ENCODE assay signal across 13 mouse cellular contexts in genomic region chr6:120082951-120083411, GRCm38 (mm10). TPM values are rescaled to one million over a fixed set of nuclear protein-coding genes. Genes with fewer than 3 reads are reported as not detected.
DNase-seq lines count a peak whose midpoint lies in the region; ATAC-seq and TF ChIP-seq lines count a peak whose summit lies in the region.
"Had no signal": no experiment of that assay in that cellular context is flagged by ENCODE, and none has a peak within 500 bp of the region (broad histone marks: within the 10 kb centered on the region; RNA-seq: fewer than 3 reads in every experiment).

No protein-coding gene starts in this region.

- no peaks in the 10 kb centered on the region for H3K9me3 ChIP-seq in hindbrain, embryonic 10.5 days
- no peaks in the 10 kb centered on the region for H3K9me3 ChIP-seq in forebrain, embryonic 12.5 days
- H3K9me3 ChIP-seq in embryonic facial prominence, embryonic 10.5 days: no peaks in the 10 kb centered on the region
- H3K9me3 ChIP-seq: heart, embryonic 10.5 days; hindbrain, embryonic 13.5 days; kidney, embryonic 15.5 days; midbrain, embryonic 13.5 days had no signal

- H3K9ac ChIP-seq in forebrain, embryonic 12.5 days: no peak overlapping the region
- H3K9ac ChIP-seq: hindbrain, embryonic 13.5 days; kidney, embryonic 15.5 days; liver, embryonic 14.5 days; midbrain, embryonic 13.5 days had no signal

- no peaks in the 10 kb centered on the region for H3K79me2 ChIP-seq in myocyte (ENCODE audit: control insufficient read depth, insufficient read depth)

- no peak for TF ChIP-seq POLR2A in myocyte (IDR thresholded peaks at IDR 0.05; ENCODE audit: insufficient read length, low read depth)

- H3K4me1 ChIP-seq in hindbrain, embryonic 10.5 days (replicated peaks): no peaks in the 10 kb centered on the region
- H3K4me1 ChIP-seq in forebrain, embryonic 12.5 days: no peaks in the 10 kb centered on the region
- H3K4me1 ChIP-seq in embryonic facial prominence, embryonic 10.5 days: no peaks in the 10 kb centered on the region
- H3K4me1 ChIP-seq: heart, embryonic 10.5 days; hindbrain, embryonic 13.5 days; kidney, embryonic 15.5 days; midbrain, embryonic 13.5 days had no signal

- no peak overlapping the region for H3ac ChIP-seq in myocyte (ENCODE audit: control insufficient read depth, insufficient read length)

- DNase-seq in 416B (ENCODE audit: low read depth): peak; percentile 99
- no peak for DNase-seq in hindbrain, embryonic 10.5 days (ENCODE audit: low spot score)
- no peak for DNase-seq in cerebellum, adult 9-11 months
- DNase-seq in embryonic facial prominence, embryonic 10.5 days (ENCODE audit: low spot score): no peak

- ATAC-seq in CD4-positive, CD25-positive, alpha-beta regulatory T cell, adult 4 months: peak; percentile 75
- ATAC-seq in granulocyte monocyte progenitor cell, adult 5-6 weeks (replicated peaks; ENCODE audit: poor library complexity, severe bottlenecking): peak; percentile 88
- no peak for ATAC-seq in forebrain, embryonic 12.5 days (ENCODE audit: low FRiP score)
- ATAC-seq: midbrain, embryonic 13.5 days had no signal

- peak overlapping the region; percentile 54 for H3K4me2 ChIP-seq in myocyte (ENCODE audit: low read depth)
- no peak overlapping the region for H3K4me2 ChIP-seq in forebrain, embryonic 12.5 days
- H3K4me2 ChIP-seq: hindbrain, embryonic 13.5 days; kidney, embryonic 15.5 days; midbrain, embryonic 13.5 days had no signal

- H3K27me3 ChIP-seq in myocyte (ENCODE audit: control insufficient read depth, insufficient read depth, insufficient read length): no peaks in the 10 kb centered on the region
- H3K27me3 ChIP-seq in hindbrain, embryonic 10.5 days (ENCODE audit: insufficient read depth, poor library complexity, severe bottlenecking): no peaks in the 10 kb centered on the region
- no peaks in the 10 kb centered on the region for H3K27me3 ChIP-seq in forebrain, embryonic 12.5 days
- H3K27me3 ChIP-seq in embryonic facial prominence, embryonic 10.5 days (replicated peaks; ENCODE audit: low read depth, poor library complexity, severe bottlenecking): no peaks in the 10 kb centered on the region
- H3K27me3 ChIP-seq: hindbrain, embryonic 13.5 days; kidney, embryonic 15.5 days; midbrain, embryonic 13.5 days had no signal

- WGBS in hindbrain, embryonic 10.5 days: 89% methylated on average over 8 of the region's 8 CpGs
- WGBS in forebrain, embryonic 12.5 days: 94% methylated on average over 8 of the region's 8 CpGs
- 88% methylated on average over 8 of the region's 8 CpGs for WGBS in embryonic facial prominence, embryonic 10.5 days

- H3K27ac ChIP-seq in hindbrain, embryonic 10.5 days: no peak overlapping the region
- H3K27ac ChIP-seq in forebrain, embryonic 12.5 days: no peak overlapping the region
- no peak overlapping the region for H3K27ac ChIP-seq in embryonic facial prominence, embryonic 10.5 days (replicated peaks)
- H3K27ac ChIP-seq: heart, embryonic 10.5 days; hindbrain, embryonic 13.5 days; kidney, embryonic 15.5 days; liver, embryonic 14.5 days; midbrain, embryonic 13.5 days had no signal

- H3K4me3 ChIP-seq in myocyte: no peak overlapping the region
- H3K4me3 ChIP-seq in hindbrain, embryonic 10.5 days: no peak overlapping the region
- H3K4me3 ChIP-seq in forebrain, embryonic 12.5 days (replicated peaks): no peak overlapping the region
- no peak overlapping the region for H3K4me3 ChIP-seq in embryonic facial prominence, embryonic 10.5 days
- H3K4me3 ChIP-seq: heart, embryonic 10.5 days; hindbrain, embryonic 13.5 days; kidney, embryonic 15.5 days; midbrain, embryonic 13.5 days had no signal

- H3K36me3 ChIP-seq in myocyte (ENCODE audit: control insufficient read depth, insufficient read depth): no peaks in the 10 kb centered on the region
- H3K36me3 ChIP-seq in hindbrain, embryonic 10.5 days: no peaks in the 10 kb centered on the region
- no peaks in the 10 kb centered on the region for H3K36me3 ChIP-seq in forebrain, embryonic 12.5 days (replicated peaks)
- no peaks in the 10 kb centered on the region for H3K36me3 ChIP-seq in embryonic facial prominence, embryonic 10.5 days (replicated peaks)
- H3K36me3 ChIP-seq: heart, embryonic 10.5 days; hindbrain, embryonic 13.5 days; kidney, embryonic 15.5 days; midbrain, embryonic 13.5 days had no signal

TF ChIP-seq in myocyte, 11 proteins besides CTCF, POLR2A, EP300 and RAD21:
- TF ChIP-seq MYOG (IDR thresholded peaks at IDR 0.05; ENCODE audit: control insufficient read depth in 1 of 3, insufficient read depth in 1 of 3, insufficient read length in 2 of 3, low read depth in 2 of 3): no peak
- TF ChIP-seq USF1 (IDR thresholded peaks at IDR 0.05; ENCODE audit: low read depth): peak; percentile 89
TF ChIP-seq in myocyte: peak in this region for 1.

RNA-seq across cellular contexts. Expression of gene Ninj2, which starts 10.2 kb away (rescaled TPM):
- polyA plus RNA-seq in CD4-positive, CD25-positive, alpha-beta regulatory T cell, adult 4 months (2017; shearing (Covaris generic)): 1 to 10 TPM; 1.2 to 2.3 TPM
- total RNA-seq in granulocyte monocyte progenitor cell, adult 5-6 weeks (2014; fragmentation: Nextera tagmentation): not detected in 2 replicates
- total RNA-seq in granulocyte monocyte progenitor cell, adult 5-6 weeks (2017): not detected in 2 replicates
- 0.05 TPM for polyA plus RNA-seq in myocyte (2012; fragmentation: generic; extraction: Trizol)
- polyA plus RNA-seq in hindbrain, embryonic 10.5 days (2016; fragmentation: Nextera tagmentation; extraction: Ambion mirVana): not detected in 2 replicates
- polyA plus RNA-seq in forebrain, embryonic 12.5 days (2016; fragmentation: Nextera tagmentation; extraction: Ambion mirVana): not detected in 2 replicates
- polyA plus RNA-seq in embryonic facial prominence, embryonic 10.5 days (2016; fragmentation: Nextera tagmentation; extraction: Ambion mirVana): not detected in 2 replicates
- polyA plus RNA-seq: heart, embryonic 10.5 days; hindbrain, embryonic 13.5 days; kidney, embryonic 15.5 days; midbrain, embryonic 13.5 days had no signal

RNA-seq across cellular contexts. Expression of gene Wnk1, which starts 44.5 kb away (rescaled TPM):
- polyA plus RNA-seq in CD4-positive, CD25-positive, alpha-beta regulatory T cell, adult 4 months (2017; shearing (Covaris generic)): 100 to 1,000 TPM; 116 to 132 TPM
- total RNA-seq in granulocyte monocyte progenitor cell, adult 5-6 weeks (2014; fragmentation: Nextera tagmentation): 245 and 250 TPM in 2 replicates
- 163 and 168 TPM in 2 replicates for total RNA-seq in granulocyte monocyte progenitor cell, adult 5-6 weeks (2017)
- polyA plus RNA-seq in myocyte (2012; fragmentation: generic; extraction: Trizol): 90.3 TPM
- polyA plus RNA-seq in hindbrain, embryonic 10.5 days (2016; fragmentation: Nextera tagmentation; extraction: Ambion mirVana): 41.1 and 46.2 TPM in 2 replicates
- polyA plus RNA-seq in forebrain, embryonic 12.5 days (2016; fragmentation: Nextera tagmentation; extraction: Ambion mirVana): 65.5 and 77.6 TPM in 2 replicates
- 47.9 and 49.5 TPM in 2 replicates for polyA plus RNA-seq in embryonic facial prominence, embryonic 10.5 days (2016; fragmentation: Nextera tagmentation; extraction: Ambion mirVana)
